Mouse (Mus musculus): ENCODE data around the gene Atp6v0c.

Gene Atp6v0c

GRCm38 (mm10) chr17:24199252-24199651 is 29.8 kb upstream of the Atp6v0c start:
- DNase-seq (ENCODE audit: low spot score): no peak

DNA sequence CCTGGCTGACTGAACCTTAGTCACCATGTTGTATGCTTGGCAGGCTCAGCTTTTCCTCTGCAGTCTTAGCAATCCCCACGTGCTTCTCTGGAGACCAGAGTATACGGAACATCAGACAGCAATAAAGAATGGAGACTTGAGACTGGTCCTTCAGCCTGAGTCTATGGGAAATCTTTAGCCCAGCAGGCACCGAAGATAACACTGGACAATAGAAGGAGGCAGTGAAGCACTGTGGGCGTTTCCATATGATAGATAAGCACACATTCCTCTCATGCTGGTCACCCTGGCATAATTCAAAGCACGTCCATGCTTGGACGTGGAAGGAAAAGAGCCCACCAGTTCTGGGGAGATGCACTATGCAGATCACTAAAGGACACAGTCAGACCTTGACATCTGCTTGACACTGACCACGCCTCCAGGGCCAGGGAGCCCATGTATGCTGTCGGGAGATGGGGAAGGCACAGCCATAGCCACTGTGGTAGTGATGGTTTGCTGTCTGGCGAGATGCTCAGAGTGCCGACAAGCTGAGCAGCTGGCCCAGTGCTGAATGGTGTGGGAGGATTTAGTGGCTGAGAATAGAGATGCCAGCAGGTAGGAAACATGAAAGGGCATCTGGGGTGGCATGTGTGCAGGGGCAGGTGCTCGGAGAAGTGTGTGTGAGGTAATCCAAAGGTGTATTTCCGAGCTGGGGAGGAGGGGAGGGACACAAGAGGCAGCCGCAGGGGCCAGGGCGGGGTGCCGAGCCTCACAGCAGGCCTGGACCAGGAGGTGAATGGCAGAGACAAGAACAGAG is 27.7 kb upstream of the Atp6v0c start:
- no peak for DNase-seq (ENCODE audit: low spot score)

GRCm38 (mm10) chr17:24195349-24195748 is 25.8 kb upstream of the Atp6v0c start:
- no peak for DNase-seq (ENCODE audit: low spot score)

DNA sequence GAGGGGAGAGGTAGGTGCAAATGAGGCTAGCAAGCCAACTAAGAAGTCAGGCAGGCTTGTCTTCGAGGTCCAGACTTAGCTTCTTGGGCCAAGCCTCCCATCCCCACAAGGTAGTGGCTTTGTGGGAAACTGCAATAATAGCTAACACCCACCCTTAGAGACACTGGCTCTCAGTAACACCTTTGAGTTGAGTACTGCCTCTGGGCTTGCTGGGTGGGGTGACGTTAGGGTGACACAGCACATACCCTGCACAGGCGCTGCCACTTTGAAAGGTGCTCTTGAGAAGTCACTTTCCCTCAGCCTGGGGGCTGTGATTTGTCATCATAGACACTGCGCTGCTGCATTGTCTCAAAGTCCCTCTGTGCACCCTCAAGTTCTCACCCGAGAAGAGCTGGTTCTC is 24.3 kb upstream of the Atp6v0c start:
- no peak for DNase-seq (ENCODE audit: low spot score)

GRCm38 (mm10) chr17:24193268-24193667 is 23.8 kb upstream of the Atp6v0c start:
- DNase-seq (ENCODE audit: low spot score): no peak

DNA sequence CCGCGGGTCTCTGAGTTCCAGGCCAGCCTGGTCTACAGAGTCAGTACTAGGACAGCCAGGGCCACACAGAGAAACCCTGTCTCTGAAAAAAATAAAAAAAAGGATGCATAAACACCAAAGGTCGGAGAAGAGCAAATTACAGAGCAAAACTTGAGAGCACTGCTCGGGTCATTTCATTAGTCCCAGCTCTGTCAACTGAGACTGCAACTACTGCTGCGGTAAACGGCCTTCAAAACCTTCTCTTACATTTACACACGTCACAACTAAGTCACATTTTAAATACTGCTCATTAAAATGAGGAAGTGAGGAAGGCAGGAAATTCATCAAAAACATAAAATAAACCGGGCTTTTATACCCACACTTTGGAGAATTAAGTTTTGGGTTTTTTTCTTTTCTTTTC is 23.3 kb upstream of the Atp6v0c start:
- DNase-seq (ENCODE audit: low spot score): no peak

DNA sequence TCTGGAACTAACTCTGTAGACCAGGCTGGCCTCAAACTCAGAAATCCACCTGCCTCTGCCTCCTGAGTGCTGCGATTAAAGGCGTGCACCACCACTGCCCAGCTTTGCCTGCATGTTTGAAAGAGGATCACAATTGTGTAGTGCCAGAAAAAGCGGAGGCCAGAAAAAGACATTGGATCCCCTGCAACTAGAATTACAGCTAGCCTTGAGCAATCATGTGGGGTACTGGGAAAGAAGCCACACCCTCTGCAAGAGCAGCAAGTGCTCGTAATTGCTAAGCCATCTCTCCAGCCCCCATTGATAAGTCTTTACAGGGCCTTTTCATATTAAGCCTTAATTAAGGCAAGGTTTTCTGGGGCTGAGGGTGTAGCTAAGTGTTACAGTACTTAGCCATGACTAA is 22.0 kb upstream of the Atp6v0c start:
- no peak for DNase-seq (ENCODE audit: low spot score)

DNA sequence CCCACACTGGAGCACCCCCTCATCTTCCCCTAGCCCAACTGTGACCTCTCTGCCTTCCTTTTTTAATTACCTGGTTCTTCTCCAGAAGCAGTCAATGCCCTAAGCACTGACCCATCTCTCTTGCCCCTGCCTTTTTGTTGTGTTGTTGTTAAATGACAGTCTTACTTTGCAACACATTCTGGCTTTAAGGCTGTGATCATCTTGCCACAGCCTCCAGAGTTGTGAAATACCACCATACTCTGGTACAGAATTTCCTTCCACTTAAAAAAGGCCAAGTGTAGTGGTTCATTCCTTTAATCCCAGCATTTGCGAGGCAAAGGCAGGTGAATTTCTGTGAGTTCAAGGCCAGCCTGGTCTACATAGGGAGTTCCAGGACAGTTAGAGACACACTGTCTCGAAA is 21.4 kb upstream of the Atp6v0c start:
- DNase-seq (ENCODE audit: low spot score): no peak

DNA sequence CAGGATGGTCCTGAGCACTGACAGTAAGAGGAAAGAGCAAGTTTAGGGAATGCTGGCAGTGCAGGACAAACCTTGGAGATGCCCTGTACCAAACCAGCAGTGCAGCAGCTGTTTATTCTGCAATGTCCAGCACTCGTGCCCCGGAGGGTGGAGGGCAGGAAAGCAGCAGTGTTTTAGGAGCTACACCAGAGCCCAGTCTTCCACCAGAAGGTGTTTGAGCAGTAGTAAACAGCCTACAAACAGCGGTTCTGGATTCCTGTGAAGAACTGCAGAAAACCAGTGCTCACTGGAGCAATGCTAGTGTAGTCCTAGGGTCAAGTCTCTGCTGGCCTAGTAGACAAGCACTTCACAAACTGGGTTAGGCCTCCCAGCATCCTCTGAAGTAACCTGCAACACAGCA is 4.8 kb upstream of the Atp6v0c start:
- DNase-seq (ENCODE audit: low spot score): no peak

DNA sequence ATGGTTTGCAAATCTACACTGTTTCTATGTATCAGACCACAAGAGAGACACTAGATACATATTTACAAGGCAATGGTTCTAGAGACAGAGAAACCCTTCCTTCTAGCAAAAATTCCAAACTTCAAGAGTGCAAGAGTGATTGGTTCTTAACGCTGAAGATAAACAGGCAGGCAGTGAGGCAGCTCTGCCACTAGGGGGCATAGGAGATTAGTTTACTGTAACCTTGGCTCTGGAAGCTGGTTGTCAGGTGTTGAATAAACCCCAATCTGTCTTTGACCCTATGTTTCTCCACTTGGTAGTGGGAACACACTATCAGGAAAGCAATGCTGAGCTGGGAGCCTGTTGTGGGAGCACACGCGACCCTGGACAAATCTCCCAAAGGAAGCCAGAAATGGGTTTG is 3.9 kb upstream of the Atp6v0c start:
- DNase-seq (ENCODE audit: low spot score): peak; percentile 67

- no peak for DNase-seq (ENCODE audit: low spot score)
Observed at GRCm38 (mm10) chr17:24171738-24172137, 2.2 kb upstream of the Atp6v0c start.

DNA sequence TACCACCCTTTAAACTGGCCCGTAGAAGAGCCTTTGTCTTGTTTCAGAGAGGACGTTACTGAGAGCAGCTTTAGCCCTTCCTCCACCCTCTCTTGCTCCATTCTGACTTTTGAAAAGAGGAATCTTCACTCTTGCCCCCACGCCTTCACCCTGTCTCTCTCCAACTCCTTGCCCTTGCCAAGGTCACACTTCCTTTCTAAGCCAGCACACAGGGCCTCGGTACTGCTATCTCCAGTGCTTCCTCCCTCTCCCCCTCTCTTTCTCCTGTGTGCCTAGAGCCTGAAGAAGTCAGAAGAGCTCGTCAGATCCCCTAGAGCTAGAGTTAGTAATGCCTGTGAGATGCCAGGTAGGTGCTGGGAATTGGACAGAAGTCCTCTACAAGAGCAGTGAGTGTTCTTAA is 1.2 kb upstream of the Atp6v0c start:
- no peak for DNase-seq (ENCODE audit: low spot score)

- DNase-seq (ENCODE audit: low spot score): no peak
Observed at GRCm38 (mm10) chr17:24170125-24170524, 623 bp upstream of the Atp6v0c start.

- peak; percentile 58 for DNase-seq (ENCODE audit: low spot score)
Observed at GRCm38 (mm10) chr17:24168590-24169277, 768 bp downstream of the Atp6v0c start.

- DNase-seq (ENCODE audit: low spot score): no peak
Observed at GRCm38 (mm10) chr17:24167891-24168505, 1.5 kb downstream of the Atp6v0c start.

- DNase-seq (ENCODE audit: low spot score): no peak
Observed at GRCm38 (mm10) chr17:24167120-24167519, 2.4 kb downstream of the Atp6v0c start.

DNA sequence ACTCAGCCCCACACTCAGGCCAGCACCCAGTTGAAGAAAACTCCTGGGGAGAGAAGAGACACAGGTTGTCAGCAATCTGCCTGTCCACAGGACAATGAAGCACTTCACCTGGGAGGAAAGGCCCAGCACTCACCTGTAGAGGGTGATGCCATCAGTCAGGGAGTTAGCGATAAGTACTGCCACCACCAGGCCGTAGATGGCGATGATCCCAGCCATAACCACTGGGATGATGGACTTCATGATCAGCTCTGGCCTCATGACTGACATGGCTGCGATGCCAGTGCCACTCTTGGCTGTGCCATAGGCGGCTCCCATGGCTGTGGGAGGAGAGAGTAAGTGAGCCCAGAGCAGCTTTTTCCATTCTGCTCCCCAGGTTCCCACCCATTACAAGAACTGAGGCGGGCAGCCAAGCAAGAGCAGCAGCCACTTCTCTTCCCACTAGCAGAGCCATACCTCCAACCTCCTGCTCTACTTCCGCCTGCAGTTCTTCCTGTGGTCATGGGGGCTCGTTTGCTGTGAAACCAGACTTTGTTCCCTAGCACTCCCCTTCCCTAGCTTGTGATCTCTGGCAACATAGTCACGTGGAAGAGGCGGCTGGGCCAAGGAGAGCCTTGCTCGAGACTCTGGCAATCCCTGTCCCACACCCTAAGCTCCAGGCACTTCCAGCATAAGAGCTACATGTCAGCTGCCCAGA is 4.8 kb downstream of the Atp6v0c start:
- DNase-seq (ENCODE audit: low spot score): no peak

- peak; percentile 97 for DNase-seq (ENCODE audit: low spot score)
Observed at GRCm38 (mm10) chr17:24163176-24163962, 6.1 kb downstream of the Atp6v0c start, which contains the start of gene Amdhd2. TSS of gene Amdhd2 (minus strand) at chr17:24163766.

DNA sequence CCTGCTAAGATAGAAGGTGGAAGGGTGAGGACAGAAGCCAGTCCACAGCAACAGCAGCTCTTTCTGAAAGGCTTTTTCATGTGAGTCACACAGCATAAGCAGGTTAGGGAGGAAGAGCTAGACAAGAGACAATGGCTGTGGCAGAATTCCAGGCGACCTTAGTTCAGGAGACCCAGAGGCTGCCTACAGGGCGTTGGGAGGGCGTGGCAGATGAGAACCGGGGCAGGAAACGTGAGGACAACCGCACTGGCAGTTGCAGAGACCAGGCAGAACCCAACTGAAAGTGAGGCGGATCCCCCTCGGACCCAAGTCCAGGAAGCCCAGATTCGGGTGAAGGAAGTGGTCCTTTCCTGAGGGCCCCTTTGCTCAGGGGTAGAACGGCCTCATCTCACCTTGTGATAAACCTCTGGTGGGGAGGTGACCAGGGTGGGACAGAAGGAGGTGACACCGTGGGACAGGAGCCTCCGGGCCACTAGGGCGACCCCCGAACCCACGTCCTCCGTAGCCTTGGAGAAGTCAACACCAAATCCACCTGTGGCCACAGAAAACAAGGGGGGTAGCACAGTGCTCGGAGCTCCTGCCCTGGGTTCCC is 6.8 kb downstream of the Atp6v0c start:
- DNase-seq (ENCODE audit: low spot score): peak; percentile 44

DNA sequence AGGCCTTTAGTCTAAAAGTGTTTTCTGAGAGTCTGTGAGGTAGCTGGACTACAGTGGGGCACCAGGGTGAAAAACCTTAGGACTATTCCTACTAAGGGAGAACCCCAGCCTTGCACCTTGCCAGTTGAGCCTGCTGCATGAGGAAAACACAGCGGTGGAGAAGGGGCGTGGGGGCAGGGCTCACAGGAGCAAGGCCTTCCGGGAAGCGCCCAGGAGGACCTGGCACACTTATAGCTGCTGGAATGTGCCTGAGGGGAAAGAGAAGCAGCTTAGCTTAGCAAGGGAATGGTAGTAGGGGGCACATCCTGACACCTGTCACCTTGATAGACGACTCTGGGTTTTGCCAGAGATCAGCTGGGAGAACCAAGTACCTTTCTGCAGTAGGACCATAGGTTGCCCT is 8.0 kb downstream of the Atp6v0c start:
- no peak for DNase-seq (ENCODE audit: low spot score)

DNA sequence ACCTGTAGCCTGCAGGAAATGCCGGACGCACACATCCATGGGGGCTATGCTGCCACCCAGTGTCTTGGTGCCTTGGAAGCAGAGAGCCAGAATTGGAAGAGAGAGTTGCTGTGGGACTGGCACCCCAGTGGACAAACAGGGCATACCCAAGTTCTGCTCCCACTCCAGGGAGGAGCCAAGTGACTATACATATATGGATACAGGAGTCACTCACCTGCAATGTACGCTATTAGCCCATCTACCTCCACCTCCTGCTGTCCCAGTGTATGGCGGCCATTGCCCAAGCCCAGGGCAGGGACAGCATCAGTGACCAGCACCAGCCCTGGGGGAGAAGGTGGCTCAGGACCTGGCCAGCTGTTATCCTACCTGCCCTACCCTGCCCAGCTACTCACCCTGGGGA is 12.0 kb downstream of the Atp6v0c start:
- DNase-seq (ENCODE audit: low spot score): no peak

Data from urinary bladder, postnatal 14 days (tissue).